Mouse (Mus musculus) thymus, adult 2 months (tissue): Measurements from ENCODE around the gene Dnal1.

Source experiments
- CTCF ChIP-seq: fragments of 200-500 bp; IDR thresholded peaks from 2 replicates; pipeline ENCODE4 v1.5.1; 2012; ENCODE audit warnings: mild to moderate bottlenecking, control low read depth, low read length, moderate library complexity, borderline replicate concordance; ENCODE audit not compliant: control insufficient read depth, poor library complexity, insufficient read depth; ENCODE audit errors: extremely low read depth
- POLR2A ChIP-seq: fragments of 200-500 bp; IDR thresholded peaks from 2 replicates; pipeline ENCODE4 v1.6.1; 2012; ENCODE audit warnings: mild to moderate bottlenecking, low read length, control low read depth, moderate library complexity; ENCODE audit not compliant: control insufficient read depth, poor library complexity, insufficient read depth; ENCODE audit errors: extremely low read depth

DNA sequence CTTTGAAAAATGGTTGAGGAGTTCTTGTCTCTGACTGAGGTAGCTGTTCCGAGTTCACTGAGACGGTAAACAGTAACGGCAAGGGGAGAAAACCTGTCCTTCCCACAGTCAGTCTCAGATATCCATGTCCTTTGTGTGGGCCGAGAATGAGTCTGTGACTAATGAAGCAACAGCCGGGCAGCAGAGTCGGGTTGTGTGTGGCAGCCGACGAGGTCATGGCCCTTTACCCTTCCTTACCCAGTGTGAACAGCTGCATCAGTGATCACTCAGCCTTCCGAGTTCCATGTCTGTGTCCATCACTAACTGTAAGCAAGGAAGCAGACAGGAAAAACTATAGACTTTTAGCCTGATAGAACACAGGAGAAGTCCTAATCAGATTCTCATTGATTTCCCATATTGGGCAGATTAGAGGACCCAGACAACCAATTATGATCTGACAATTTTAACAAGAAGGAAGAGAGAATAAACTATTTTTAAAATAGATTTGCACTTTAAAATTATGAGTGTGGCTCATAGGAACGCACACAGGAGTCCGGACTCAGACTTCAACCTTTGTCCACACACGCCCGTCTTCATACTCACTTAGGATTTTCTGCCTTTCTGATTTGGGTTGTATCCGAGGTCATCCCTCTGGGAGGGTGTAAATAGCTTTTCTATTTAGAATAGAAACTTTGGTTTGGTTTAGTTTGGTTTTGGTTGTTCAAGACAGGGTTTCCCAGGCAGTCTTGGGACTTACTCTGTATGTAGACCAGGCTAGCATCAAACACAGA lies 28.3 kb downstream of the Dnal1 start:
- TF ChIP-seq POLR2A = no peak
- no peak for TF ChIP-seq CTCF
